Mouse (Mus musculus): Measurements from ENCODE around the gene Blvra. TPM values are rescaled to one million over a fixed set of nuclear protein-coding genes. Genes with fewer than 3 reads are reported as not detected.

Blvra gene
- polyA plus RNA-seq, 1 experiment from 2014 or later = 20.0 TPM

DNA sequence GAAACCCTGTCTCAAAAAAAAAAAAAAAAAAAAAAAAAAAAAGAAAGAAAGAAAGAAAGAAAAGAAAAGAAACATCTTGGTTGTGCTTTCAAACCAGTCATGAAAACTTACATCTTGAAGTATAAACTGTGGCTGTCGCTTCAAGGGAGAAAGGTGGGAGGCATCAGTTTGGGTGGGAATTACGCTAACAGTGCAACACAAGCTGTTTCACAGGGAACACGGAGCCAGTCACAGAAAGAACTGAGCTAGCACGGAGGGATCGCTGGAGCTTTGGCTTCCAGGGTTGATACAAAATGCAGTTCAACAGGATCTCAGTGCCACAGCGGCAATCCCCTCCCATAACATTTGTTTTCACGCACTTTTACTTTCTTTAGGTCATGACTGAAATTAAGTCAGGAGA, 69.5 kb downstream of the Blvra start:
- Histone ChIP-seq H3K4me2 (ENCODE audit: low read depth) (no peak overlapping the region), H3K27ac (ENCODE audit: low read depth, low read length) (no peak overlapping the region), H3K4me1 (ENCODE audit: control insufficient read depth, insufficient read depth, low read length) (peaks cover 9% of the 10 kb centered on the region), H3K36me3 (ENCODE audit: control insufficient read depth, insufficient read depth, low read length) (no peaks in the 10 kb centered on the region; the same call in 1 of the 2 replicates), H3K9me3 (ENCODE audit: control insufficient read depth, low read length) (no peaks in the 10 kb centered on the region), H3K4me3 (ENCODE audit: low read depth, low read length) (no peak overlapping the region), H3K9ac (ENCODE audit: low read length) (no peak overlapping the region), H3K27me3 (ENCODE audit: control insufficient read depth, insufficient read depth, low read length) (no peaks in the 10 kb centered on the region)
- DNase-seq (ENCODE audit: low spot score) = no peak
- ATAC-seq (ENCODE audit: insufficient read depth, low FRiP score, low TSS enrichment) = no peak
- 96% methylated on average over 7 of the region's 7 CpGs for WGBS

DNA sequence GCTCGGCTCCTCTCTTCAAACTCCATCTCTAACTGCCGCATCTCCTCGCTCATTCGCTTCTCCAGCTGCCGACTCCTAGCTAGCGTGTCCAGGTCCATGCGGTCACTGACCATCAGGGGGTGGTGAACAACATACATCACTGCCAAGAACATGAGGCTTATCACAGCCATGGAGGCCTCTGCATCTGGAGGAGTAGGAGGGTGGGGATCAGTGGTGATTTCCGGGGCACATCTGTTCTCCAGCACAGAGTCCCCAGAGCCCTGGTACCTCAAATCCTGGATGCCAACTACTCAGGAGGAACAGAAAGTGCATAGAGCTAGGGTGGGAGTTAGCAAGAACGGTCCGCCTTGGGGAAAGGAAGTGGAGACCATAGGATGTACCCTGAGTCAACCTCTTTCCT, 71.6 kb downstream of the Blvra start:
- WGBS = 83% methylated on average over 10 of the region's 10 CpGs
- Histone ChIP-seq H3K36me3 (ENCODE audit: control insufficient read depth, insufficient read depth, low read length) (no peaks in the 10 kb centered on the region; the same call in 1 of the 2 replicates), H3K4me3 (ENCODE audit: low read depth, low read length) (no peak overlapping the region), H3K4me2 (ENCODE audit: low read depth) (peak overlapping the region; percentile 80), H3K9me3 (ENCODE audit: control insufficient read depth, low read length) (no peaks in the 10 kb centered on the region), H3K27me3 (ENCODE audit: control insufficient read depth, insufficient read depth, low read length) (no peaks in the 10 kb centered on the region), H3K4me1 (ENCODE audit: control insufficient read depth, insufficient read depth, low read length) (peaks cover 9% of the 10 kb centered on the region), H3K9ac (ENCODE audit: low read length) (no peak overlapping the region; the same call in 1 of the 2 replicates), H3K27ac (ENCODE audit: low read depth, low read length) (no peak overlapping the region)
- ATAC-seq (ENCODE audit: insufficient read depth, low FRiP score, low TSS enrichment) (no peak), DNase-seq (ENCODE audit: low spot score) (no peak)

DNA sequence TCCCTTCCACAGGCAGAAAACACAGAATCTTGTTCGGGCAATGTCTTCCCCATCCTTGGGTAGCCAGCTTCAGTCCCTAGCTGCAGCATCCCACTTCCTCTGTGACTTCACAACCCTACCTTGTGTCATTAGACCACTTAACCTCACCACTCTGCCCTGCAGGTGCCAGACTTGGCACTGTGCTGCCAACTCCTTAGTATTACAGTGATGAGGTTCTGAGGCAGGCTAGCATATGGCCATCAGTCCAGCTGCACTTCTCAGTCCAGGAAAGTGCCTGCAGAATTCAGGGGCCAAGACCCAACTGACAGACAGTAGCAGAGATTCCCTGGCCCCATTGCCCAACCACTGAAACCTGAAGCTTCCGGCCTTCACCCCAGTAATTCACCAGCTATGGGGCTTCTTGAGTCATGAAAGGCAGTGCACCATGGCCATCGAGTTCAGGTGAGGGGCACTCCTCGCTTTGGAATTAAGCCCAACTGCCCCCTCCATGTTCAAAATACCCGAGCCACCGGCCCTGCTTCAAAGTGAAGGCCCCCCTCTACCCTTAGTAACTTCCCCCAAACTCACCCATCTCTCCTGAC, 72.2 kb downstream of the Blvra start:
- WGBS = 15% methylated on average over 6 of the region's 6 CpGs
- DNase-seq (ENCODE audit: low spot score) = no peak
- Histone ChIP-seq H3K27ac (ENCODE audit: low read depth, low read length) (no peak overlapping the region), H3K36me3 (ENCODE audit: control insufficient read depth, insufficient read depth, low read length) (no peaks in the 10 kb centered on the region; the same call in 1 of the 2 replicates), H3K27me3 (ENCODE audit: control insufficient read depth, insufficient read depth, low read length) (no peaks in the 10 kb centered on the region), H3K4me3 (ENCODE audit: low read depth, low read length) (peak overlapping the region; percentile 44), H3K9me3 (ENCODE audit: control insufficient read depth, low read length) (no peaks in the 10 kb centered on the region), H3K4me1 (ENCODE audit: control insufficient read depth, insufficient read depth, low read length) (peaks cover 6% of the 10 kb centered on the region), H3K9ac (ENCODE audit: low read length) (peak overlapping the region; percentile 57), H3K4me2 (ENCODE audit: low read depth) (peak overlapping the region; percentile 80)
- ATAC-seq (ENCODE audit: insufficient read depth, low FRiP score, low TSS enrichment) = no peak

DNA sequence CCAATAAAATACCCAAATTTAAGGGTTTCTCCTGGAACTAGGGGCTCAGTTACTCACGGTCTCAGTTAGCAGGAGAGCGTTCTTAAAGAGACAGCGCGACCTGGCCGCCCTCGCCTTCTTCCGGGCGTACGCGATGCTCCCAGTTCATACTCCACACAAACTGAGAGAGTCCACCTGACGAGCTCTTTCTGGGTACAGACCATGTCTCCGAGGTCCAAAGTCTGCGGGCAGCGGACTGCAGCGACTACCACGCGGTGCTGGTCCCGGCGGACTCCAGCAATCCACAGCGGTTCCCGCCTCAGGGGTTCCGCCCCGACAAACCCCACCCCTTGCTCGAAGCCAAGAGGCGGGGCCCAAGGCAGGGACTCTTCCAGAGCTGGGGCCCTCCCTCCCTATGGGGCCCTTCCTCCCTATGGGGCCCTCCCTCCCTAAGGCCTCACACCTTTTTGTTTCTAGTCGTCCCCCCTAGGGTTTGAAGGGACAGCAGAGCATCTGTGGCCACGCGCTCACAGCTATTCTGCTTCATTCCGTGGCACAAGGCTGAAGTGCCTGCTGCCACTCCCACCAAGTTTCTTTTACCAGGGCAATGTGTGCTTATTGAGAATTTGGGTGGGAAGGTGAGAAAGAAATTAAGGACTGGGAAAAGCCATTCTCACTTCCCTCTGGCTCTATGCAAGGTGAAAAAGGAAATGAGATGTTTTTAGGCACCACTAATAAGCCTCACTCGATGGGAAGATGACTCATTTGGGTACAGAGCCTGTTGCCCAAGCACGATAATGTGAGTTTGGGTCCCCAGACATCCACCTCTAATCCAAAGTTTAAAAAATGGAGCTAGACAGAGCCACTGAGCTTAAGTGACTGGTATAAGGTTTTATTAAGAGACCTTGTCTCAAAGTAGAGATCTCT, 72.9 kb downstream of the Blvra start, which contains the start of gene Itpripl1:
TSS of gene Itpripl1 (minus strand) at position 285 of the 906 bp plus-strand sequence.
- Histone ChIP-seq H3K4me3 (ENCODE audit: low read depth, low read length) (peak within 1 kb of the TSS; percentile 44), H3K27me3 (ENCODE audit: control insufficient read depth, insufficient read depth, low read length) (no peaks in the 10 kb centered on the region), H3K4me1 (ENCODE audit: control insufficient read depth, insufficient read depth, low read length) (peaks cover 6% of the 10 kb centered on the region), H3K36me3 (ENCODE audit: control insufficient read depth, insufficient read depth, low read length) (no peaks in the 10 kb centered on the region; the same call in 1 of the 2 replicates), H3K9me3 (ENCODE audit: control insufficient read depth, low read length) (no peaks in the 10 kb centered on the region), H3K9ac (ENCODE audit: low read length) (peak within 1 kb of the TSS; percentile 57), H3K4me2 (ENCODE audit: low read depth) (peak within 1 kb of the TSS; percentile 80), H3K27ac (ENCODE audit: low read depth, low read length) (no peak within 1 kb of the TSS)
- ATAC-seq (ENCODE audit: insufficient read depth, low FRiP score, low TSS enrichment) (peak; percentile 85), DNase-seq (ENCODE audit: low spot score) (peak; percentile 55)
- 3% methylated on average over 31 of the region's 31 CpGs for WGBS

DNA sequence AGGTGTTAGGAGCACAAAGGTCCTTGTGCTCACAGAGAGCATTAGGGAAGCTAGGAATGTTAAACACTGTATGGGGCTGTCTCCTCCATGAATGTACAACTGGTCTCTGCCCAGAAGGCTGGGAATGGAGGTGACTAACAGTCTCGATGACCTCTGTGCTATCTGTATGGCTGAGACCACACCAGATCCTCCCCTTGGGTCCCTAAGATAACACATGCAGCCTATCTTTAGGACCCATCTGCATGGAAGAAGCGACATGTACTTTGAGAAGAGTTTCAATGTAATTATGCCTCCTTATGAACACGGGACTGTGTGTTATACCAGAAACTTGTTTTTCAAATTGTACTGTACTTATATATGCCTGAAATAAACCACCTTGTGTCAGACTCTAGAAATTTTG, 75.2 kb downstream of the Blvra start:
- Histone ChIP-seq H3K4me3 (ENCODE audit: low read depth, low read length) (no peak overlapping the region), H3K36me3 (ENCODE audit: control insufficient read depth, insufficient read depth, low read length) (no peaks in the 10 kb centered on the region), H3K4me1 (ENCODE audit: control insufficient read depth, insufficient read depth, low read length) (peaks cover 6% of the 10 kb centered on the region), H3K27me3 (ENCODE audit: control insufficient read depth, insufficient read depth, low read length) (no peaks in the 10 kb centered on the region), H3K9ac (ENCODE audit: low read length) (no peak overlapping the region), H3K9me3 (ENCODE audit: control insufficient read depth, low read length) (no peaks in the 10 kb centered on the region), H3K27ac (ENCODE audit: low read depth, low read length) (no peak overlapping the region), H3K4me2 (ENCODE audit: low read depth) (no peak overlapping the region)
- WGBS = 82% methylated on average over 3 of the region's 3 CpGs
- no peak for ATAC-seq (ENCODE audit: insufficient read depth, low FRiP score, low TSS enrichment)
- no peak for DNase-seq (ENCODE audit: low spot score)

Small RNAs within 50 kb of the gene (microRNA-seq; reads per million reads assigned to microRNA genes)
- not detected for gene Gm24081

Other genes starting within 250 kb of the Blvra start
- 36.1 and 36.4 TPM in 2 replicates for gene Trpm7, start 194.4 kb upstream of the Blvra start, polyA plus RNA-seq (2014; fragmentation: Nextera tagmentation; extraction: Ambion mirVana)
- gene Sppl2a, start 137.4 kb upstream of the Blvra start, polyA plus RNA-seq (2014; fragmentation: Nextera tagmentation; extraction: Ambion mirVana) = 33.6 and 34.5 TPM in 2 replicates
- gene Ap4e1, start 61.9 kb upstream of the Blvra start, polyA plus RNA-seq (2014; fragmentation: Nextera tagmentation; extraction: Ambion mirVana) = 9.0 and 10.7 TPM in 2 replicates
- gene Ncaph, start 63.3 kb downstream of the Blvra start, polyA plus RNA-seq (2014; fragmentation: Nextera tagmentation; extraction: Ambion mirVana) = 96.7 and 103 TPM in 2 replicates
- gene Itpripl1, start 72.8 kb downstream of the Blvra start, polyA plus RNA-seq (2014; fragmentation: Nextera tagmentation; extraction: Ambion mirVana) = 15.6 and 15.7 TPM in 2 replicates
- 1.9 and 4.0 TPM in 2 replicates for gene 1810024B03Rik, start 137.6 kb downstream of the Blvra start, polyA plus RNA-seq (2014; fragmentation: Nextera tagmentation; extraction: Ambion mirVana)
- 100 and 110 TPM in 2 replicates for gene Snrnp200, start 137.7 kb downstream of the Blvra start, polyA plus RNA-seq (2014; fragmentation: Nextera tagmentation; extraction: Ambion mirVana)
- gene Ciao1, start 177.2 kb downstream of the Blvra start, polyA plus RNA-seq (2014; fragmentation: Nextera tagmentation; extraction: Ambion mirVana) = 58.8 and 72.2 TPM in 2 replicates
- gene Tmem127, start 177.2 kb downstream of the Blvra start, polyA plus RNA-seq (2014; fragmentation: Nextera tagmentation; extraction: Ambion mirVana) = 27.4 and 30.4 TPM in 2 replicates
- 80.2 and 84.7 TPM in 2 replicates for gene Stard7, start 199.6 kb downstream of the Blvra start, polyA plus RNA-seq (2014; fragmentation: Nextera tagmentation; extraction: Ambion mirVana)